Comparison of ENCODE assay signal across 31 mouse cellular contexts in the genomic region with DNA sequence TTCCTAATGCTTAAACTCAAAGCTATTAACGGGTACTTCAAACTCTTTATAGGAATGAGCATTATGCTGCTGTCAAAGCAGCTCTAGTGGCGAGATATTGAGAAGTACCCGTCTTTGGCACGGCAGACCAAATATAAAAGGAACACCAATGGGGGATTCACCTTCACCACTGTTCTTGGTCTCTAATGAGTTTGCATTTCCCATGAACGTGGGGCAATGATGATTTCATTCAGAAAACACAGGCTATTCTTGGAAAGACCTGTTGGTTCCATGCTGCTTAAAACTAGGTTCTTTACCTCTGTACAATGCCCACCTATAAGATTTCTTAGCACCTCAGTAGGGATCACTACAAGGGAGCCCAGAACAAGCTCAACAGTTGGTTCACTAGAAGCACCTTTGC.
"Had no signal": no experiment of that assay in that cellular context is flagged by ENCODE, and none has a peak within 500 bp of the region (broad histone marks: within the 10 kb centered on the region; RNA-seq: fewer than 3 reads in every experiment).

No protein-coding gene starts in this region.

- H3K9ac ChIP-seq: limb, embryonic 12.5 days; limb, embryonic 13.5 days; limb, embryonic 15.5 days; liver, embryonic 12.5 days; liver, embryonic 13.5 days; liver, embryonic 14.5 days; liver, embryonic 15.5 days; liver, postnatal 0 days; lung, embryonic 14.5 days; lung, embryonic 15.5 days; midbrain, embryonic 12.5 days; midbrain, embryonic 13.5 days; midbrain, embryonic 15.5 days; neural tube, embryonic 12.5 days had no signal

- H3K4me3 ChIP-seq: limb, embryonic 10.5 days; limb, embryonic 12.5 days; limb, embryonic 13.5 days; limb, embryonic 15.5 days; liver, embryonic 12.5 days; liver, embryonic 13.5 days; liver, embryonic 15.5 days; lung, embryonic 15.5 days; midbrain, embryonic 10.5 days; midbrain, embryonic 12.5 days; midbrain, embryonic 13.5 days; midbrain, embryonic 15.5 days; myocyte; neural tube, embryonic 12.5 days had no signal

- H3K27ac ChIP-seq: limb, embryonic 10.5 days; limb, embryonic 12.5 days; limb, embryonic 13.5 days; limb, embryonic 15.5 days; liver, embryonic 12.5 days; liver, embryonic 13.5 days; liver, embryonic 14.5 days; liver, embryonic 15.5 days; lung, embryonic 15.5 days; midbrain, embryonic 10.5 days; midbrain, embryonic 12.5 days; midbrain, embryonic 13.5 days; midbrain, embryonic 15.5 days; neural tube, embryonic 12.5 days had no signal

- H3K27me3 ChIP-seq: limb, embryonic 12.5 days; limb, embryonic 13.5 days; limb, embryonic 15.5 days; liver, embryonic 12.5 days; liver, embryonic 13.5 days; liver, embryonic 15.5 days; lung, embryonic 15.5 days; megakaryocyte, embryonic 14.5 days; midbrain, embryonic 12.5 days; midbrain, embryonic 15.5 days; neural tube, embryonic 12.5 days had no signal

- H3K4me2 ChIP-seq: limb, embryonic 12.5 days; limb, embryonic 13.5 days; limb, embryonic 15.5 days; liver, embryonic 11.5 days; liver, embryonic 12.5 days; liver, embryonic 13.5 days; liver, embryonic 15.5 days; lung, embryonic 14.5 days; lung, embryonic 15.5 days; midbrain, embryonic 11.5 days; midbrain, embryonic 12.5 days; midbrain, embryonic 13.5 days; midbrain, embryonic 15.5 days; neural tube, embryonic 12.5 days had no signal

- ATAC-seq: liver, embryonic 12.5 days; liver, postnatal 0 days; lung, postnatal 0 days; midbrain, embryonic 13.5 days; midbrain, embryonic 15.5 days; midbrain, embryonic 16.5 days had no signal

- H3K36me3 ChIP-seq: liver, embryonic 12.5 days; liver, embryonic 13.5 days; liver, embryonic 15.5 days; lung, embryonic 15.5 days; midbrain, embryonic 10.5 days; midbrain, embryonic 12.5 days; midbrain, embryonic 13.5 days; midbrain, embryonic 15.5 days; neural tube, embryonic 12.5 days had no signal

- DNase-seq: left cerebral cortex, postnatal 4 days; liver; liver, embryonic 13.5 days; liver, postnatal 0 days; lung, adult 18-20 months; lung, adult 2 months; lung, embryonic 14.5 days; lung, postnatal 10 days; lung, postnatal 14 days; lung, postnatal 36 days; lung, postnatal 4 days; midbrain, embryonic 14.5 days had no signal

- H3K9me3 ChIP-seq: limb, embryonic 10.5 days; limb, embryonic 12.5 days; limb, embryonic 13.5 days; limb, embryonic 15.5 days; liver, embryonic 12.5 days; liver, embryonic 13.5 days; liver, embryonic 15.5 days; lung, embryonic 15.5 days; megakaryocyte, embryonic 14.5 days; midbrain, embryonic 10.5 days; midbrain, embryonic 12.5 days; midbrain, embryonic 13.5 days; midbrain, embryonic 15.5 days; neural tube, embryonic 12.5 days had no signal

- H3K4me1 ChIP-seq: midbrain, embryonic 10.5 days; midbrain, embryonic 12.5 days had no signal
